Mouse (Mus musculus) heart, adult 8-10 months (tissue): ENCODE results near the gene Cacna1b. TPM values are rescaled to one million over a fixed set of nuclear protein-coding genes. Genes with fewer than 3 reads are reported as not detected.

ENCODE experiments used
- DNase-seq: peaks from one replicate; pipeline ENCODE4 v3.0.0; 2022; ENCODE audit warnings: low spot score
- total RNA-seq, 4 experiments: library from RNA; stranded (reverse); gene quantifications; 2 replicates each; pipeline ENCODE4 v1.2.4; 2022

Gene Cacna1b
- total RNA-seq, 4 experiments from 2014 or later, result 0.32 to 1.1 (median 0.33) TPM; not detected in 1

GRCm38 (mm10) chr2:24718906-24719305, 44.0 kb downstream of the Cacna1b start:
- DNase-seq, result no peak

DNA sequence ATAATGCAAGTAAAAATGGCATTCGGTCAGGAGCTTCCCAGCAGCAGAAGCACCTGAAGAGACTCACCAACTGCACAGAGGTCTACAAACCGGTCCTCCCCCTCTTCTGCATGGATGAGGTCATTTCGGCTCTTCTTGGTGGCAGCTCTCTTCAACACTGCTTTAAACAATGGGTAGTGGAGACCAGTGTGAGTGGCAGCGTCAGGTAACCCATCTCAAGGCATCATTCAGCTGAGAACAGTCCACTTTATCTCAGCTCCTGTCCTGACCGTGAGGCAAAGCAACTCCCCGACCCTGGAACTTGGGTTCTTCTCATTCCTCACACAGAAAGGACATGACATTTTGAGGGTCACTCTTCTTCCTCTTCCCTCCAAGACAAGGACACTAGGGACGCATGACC, 45.0 kb downstream of the Cacna1b start:
- DNase-seq, result no peak

DNA sequence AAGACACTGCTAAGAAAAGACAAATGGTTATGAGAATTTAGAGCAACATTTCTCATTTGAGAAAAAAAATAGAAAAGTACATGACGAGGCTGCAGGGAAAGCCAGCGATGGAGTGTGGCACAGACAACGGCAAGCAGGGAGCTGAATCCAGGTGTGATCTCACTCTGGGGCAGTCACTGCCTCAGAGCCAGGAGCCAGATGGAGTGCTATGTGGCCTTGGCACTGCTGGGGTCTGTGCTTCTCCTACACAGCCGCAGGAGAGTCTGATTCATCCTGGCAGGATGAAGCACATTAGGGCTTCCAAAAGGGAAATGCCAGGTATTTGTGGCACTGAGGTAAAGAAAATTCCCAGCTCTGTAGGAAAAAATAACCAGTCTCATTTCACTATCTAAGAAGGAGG, 45.5 kb downstream of the Cacna1b start:
- DNase-seq, result no peak

DNA sequence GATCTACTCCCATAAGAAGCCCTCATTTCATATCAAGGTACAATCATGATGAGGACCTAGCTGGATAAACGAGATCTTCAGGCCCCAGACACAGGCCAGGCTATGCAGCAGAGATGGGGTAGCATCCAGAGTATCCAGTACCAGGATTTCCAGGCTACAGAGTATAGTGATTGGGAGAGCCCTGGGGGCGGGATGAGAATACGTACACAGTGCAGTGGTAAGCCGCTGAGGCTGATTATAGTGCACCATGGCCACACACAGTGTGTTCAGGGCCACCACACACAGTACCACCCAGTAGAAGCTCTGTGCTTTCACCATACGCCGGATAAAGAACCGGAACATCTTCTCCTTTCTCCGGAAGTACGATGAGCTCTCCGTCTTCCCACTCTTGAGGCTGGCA, 57.0 kb downstream of the Cacna1b start:
- DNase-seq, result no peak

DNA sequence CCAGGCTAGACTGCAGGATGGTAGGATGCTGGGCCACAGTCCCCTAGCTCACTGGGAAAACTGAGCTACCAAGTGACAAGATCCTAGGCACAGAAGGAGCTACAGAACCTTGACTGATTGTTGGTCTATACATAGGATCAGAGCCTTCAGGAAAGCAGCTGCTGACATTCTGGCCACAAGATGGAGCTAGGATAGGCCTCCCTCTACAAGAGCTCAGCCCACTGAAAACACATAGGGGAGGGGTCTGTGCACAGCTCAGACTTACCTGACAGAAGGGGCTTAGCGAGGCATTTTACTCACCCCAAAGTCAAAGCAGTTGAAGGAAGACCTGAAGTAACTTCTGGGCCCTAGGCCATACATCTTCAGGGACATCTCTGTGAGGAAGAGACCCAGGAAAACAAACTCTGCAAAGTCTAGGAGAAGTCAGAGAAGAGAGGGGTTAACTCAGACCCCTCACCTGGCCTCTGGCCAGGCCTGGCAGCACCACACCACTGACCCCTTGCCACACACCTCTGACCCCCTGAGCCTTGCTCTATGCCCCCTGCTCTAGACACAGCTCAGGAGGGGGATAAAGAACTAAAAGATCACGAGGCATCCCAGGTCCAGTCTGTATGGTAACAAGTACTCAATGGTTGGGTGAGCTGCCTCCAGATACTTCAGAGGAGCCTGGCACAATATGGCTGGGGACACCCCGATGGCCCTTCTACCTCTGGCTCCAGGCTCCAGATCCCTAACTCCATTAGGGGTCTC, 60.6 kb downstream of the Cacna1b start:
- DNase-seq, result no peak

DNA sequence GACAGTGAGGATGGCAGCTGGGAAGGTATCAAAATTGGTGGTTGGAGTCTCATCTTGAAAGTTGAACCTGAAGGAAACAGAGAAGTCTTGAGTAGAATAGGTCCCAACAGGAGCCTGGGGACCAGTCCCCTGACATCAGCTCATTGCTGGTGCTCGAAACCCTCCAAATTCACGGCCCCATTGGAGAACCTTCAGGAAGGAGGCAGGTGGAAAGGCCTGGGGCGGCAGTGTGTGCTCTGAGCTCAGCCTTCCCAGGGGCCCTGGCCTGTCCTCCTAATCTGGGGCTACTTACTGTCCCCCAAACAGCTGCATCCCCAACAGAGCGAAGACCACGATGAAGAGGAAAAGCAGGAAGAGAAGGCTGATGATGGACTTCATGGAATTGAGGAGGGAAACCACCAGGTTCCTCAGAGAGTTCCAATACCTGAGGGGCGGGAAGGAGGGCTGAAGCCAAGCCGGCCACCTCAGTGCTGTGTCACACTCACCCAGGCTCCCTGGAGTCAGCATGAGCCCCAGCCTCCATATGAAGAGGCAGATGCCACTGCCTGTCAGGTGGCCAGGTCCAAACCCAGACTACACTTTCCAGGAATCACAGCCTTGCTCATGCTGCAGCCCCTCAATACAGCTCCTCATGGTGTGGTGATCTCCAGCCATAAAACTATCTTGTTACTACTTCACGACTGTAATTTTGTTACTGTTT, 65.5 kb downstream of the Cacna1b start:
- no peak for DNase-seq

DNA sequence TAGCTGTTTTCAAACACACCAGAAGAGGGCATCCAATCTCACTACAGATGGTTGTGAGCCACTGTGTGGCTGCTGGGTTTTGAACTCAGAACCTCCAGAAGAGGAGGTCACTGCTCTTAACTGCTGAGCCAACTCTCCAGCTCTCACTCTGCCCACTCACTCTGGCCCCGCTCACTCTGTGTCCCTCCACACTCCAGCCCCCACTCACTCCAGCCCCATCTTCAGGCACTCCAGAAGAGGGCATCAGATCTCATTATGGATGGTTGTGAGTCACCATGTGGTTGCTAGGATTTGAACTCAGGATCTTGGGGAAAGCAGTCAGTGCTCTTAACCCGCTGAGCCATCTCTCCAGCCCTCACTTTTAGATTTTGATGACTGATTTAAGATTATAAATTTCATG, 70.6 kb downstream of the Cacna1b start:
- DNase-seq, result no peak

GRCm38 (mm10) chr2:24690356-24690755, 72.6 kb downstream of the Cacna1b start:
- DNase-seq, result no peak

- DNase-seq, result no peak
Observed at GRCm38 (mm10) chr2:24685347-24685746, 77.6 kb downstream of the Cacna1b start.

DNA sequence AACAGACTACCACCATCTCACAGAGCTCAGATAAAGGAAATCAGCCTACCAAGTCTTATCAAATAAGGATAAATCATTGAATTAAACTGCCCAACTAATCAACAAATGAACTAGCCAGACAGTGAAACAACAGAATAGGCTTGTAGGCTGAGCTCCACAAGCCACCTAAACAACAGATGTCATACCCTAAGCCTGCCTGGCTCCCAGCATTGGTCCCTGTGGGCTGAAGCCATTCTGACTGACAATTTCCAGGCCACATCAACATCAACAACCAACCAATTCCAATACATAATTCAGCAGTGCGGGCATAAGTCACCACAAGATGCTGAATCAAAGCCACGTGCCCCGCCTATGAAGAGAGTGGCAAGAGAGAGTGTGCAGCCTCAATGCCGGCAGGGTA, 78.2 kb downstream of the Cacna1b start:
- no peak for DNase-seq

DNA sequence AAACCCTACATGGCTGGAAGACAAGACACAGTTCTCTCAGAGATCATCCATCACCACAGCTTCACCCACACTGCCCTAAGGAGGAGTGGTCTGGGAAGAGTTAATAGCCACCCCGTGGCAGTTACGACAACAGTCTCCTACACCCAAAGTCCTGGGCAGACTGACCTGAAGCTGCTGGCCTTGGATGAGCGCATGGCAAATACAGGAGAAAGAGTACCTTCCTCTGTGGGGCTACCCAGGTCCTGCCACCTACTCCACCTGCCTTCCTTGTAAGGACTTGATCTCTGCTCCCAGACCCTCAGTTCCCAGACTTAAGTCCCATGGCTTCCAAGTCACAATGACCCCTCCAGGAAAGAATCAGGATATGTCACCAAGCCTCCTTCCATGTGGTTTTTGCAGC, 79.7 kb downstream of the Cacna1b start:
- no peak for DNase-seq

DNA sequence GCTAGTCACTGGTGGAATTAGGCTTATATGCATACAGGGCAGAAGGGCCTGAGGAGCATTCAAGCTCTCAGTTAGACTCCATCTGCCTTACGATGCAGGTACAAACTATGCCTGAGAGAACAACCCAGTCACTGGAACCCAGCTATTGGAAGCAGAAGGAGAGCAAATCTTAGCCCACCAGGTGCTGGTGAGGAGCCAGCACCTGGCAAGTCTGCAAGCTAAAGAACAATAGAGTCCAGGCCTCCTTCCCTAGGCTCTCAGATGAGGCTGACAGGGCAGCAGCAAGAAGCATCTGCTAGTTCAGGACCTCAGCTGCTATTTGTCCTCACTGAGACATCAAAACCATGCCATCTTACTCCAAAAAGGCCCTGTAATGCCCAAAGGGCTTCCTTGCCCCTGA, 82.2 kb downstream of the Cacna1b start:
- DNase-seq, result no peak

DNA sequence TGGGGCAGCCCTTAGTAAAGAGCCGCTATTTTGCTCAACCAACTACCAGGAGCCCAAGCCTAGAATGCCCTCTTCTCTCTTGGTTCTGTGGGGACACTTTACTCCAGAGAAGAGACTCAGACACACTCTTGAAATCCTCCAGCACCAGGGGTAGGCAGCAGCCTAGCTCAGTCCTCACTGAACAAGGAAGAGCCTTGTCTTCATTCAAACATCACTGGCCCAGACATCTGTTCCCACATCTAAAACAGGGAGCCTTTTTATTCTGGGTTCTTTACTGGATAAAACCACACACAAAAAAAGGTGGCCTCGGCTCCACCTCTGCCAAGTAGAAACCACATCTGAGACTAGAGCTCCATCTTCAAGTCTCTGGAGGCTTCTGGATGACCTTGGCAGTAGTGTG, 82.8 kb downstream of the Cacna1b start:
- no peak for DNase-seq

- no peak for DNase-seq
Observed at GRCm38 (mm10) chr2:24679012-24679651, 83.8 kb downstream of the Cacna1b start.

GRCm38 (mm10) chr2:24678538-24678937, 84.4 kb downstream of the Cacna1b start:
- no peak for DNase-seq

DNA sequence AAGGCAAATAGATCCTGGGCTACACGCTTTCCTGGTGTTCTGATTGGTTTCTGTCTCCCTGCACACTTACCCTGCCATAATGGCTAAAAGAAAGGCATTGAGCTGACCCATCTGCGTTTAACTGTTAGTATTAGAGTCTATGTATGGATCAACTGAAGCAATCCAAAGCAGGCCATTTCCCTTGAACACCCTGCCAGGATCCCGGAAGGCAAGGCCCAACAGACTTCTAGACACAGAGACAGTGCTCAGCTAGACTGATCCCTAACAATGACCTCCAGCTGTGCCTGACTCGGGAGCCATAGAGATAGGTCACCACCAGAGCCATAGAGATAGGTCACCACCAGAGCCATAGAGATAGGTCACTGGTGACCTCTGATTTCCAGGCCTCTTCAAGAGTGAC, 84.8 kb downstream of the Cacna1b start:
- DNase-seq, result no peak

GRCm38 (mm10) chr2:24677629-24678028, 85.3 kb downstream of the Cacna1b start:
- DNase-seq, result no peak

GRCm38 (mm10) chr2:24674432-24675006, 88.4 kb downstream of the Cacna1b start:
- no peak for DNase-seq

DNA sequence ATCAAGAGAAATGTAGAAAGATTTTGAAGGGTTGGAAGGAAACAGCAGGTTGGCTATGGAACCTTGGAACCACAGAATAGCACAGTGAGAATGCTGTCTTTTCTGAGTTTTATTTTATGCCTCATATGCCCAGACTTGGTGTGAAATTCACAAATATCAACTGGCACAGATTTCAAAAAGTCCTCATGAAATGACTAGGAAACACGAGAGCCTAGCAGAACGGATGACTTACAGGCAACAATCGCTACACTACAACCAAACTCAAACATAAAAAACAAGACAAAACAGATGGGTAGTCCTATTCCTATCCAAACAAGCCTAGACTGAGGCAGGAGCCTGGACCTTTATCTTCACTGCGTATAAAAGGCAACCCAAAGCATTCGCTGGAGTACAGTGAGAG, 94.4 kb downstream of the Cacna1b start:
- no peak for DNase-seq

DNA sequence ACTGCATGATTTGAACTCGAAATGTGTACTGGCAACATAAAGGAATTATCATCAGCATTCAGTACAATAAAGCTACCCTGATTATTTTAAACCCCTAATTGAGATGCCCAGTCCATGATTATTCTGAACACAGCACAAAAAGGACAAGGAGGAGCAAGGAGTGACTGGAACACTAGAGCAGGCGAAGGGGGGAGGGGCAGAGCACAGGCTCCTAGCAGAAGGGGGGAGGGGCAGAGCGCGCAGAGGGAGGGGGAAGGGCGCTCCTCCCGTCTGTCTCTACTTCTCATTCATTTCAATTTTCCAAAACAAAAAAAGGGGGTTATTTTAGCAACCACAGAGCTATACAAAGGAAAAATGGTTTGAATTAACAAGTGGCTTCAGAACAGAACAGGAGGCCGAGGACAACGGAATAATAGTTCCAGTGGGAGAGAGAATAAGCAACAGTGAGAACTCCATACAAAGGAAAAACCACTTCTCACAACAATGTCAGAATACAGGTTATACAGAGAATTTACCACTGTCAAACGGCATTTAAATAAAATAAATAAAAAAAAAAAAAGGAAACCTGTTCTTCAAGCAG, 98.2 kb downstream of the Cacna1b start:
- DNase-seq, result no peak

- DNase-seq, result peak; percentile 3
Observed at GRCm38 (mm10) chr2:24659150-24659775, 103.7 kb downstream of the Cacna1b start.

DNA sequence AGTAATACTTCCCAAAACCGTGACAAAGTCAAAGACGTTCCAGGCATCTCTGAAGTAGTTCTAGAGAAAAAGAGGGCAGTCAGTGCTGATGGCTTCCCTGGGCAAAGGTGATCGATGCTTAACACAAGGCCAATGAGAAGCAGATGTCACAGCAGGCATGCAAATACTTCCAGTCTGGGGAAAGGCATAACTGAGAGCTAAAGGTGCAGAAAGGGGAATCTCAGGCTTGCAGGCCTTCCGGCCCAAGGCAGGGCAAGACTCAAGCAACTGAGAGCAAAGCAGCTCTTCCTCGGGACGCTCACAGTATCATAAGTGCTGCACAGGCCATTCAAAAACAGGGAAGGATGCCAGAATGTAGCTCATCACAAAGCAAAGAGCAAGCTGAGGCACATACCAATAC, 114.4 kb downstream of the Cacna1b start:
- no peak for DNase-seq
